Mouse (Mus musculus): ENCODE measurements around the gene Cdh18. TPM values are rescaled to one million over a fixed set of nuclear protein-coding genes. Genes with fewer than 3 reads are reported as not detected.
"Not testable (repeated sequence)": the region's sequence is repeated elsewhere in the genome, so short reads cannot be mapped to it uniquely, and the experiment has no call there.

Gene Cdh18
- polyA plus RNA-seq, 1 experiment: not detected

- no peak for TF ChIP-seq CTCF (IDR thresholded peaks at IDR 0.05; ENCODE audit: extremely low read depth, insufficient read length, insufficient replicate concordance, low read depth, low read length)
- TF ChIP-seq POLR2A (IDR thresholded peaks at IDR 0.05; ENCODE audit: low read depth, low read length): no peak
- WGBS: 86% methylated on average over 3 of the region's 3 CpGs
- no peaks in the 10 kb centered on the region for H3K4me1 ChIP-seq (ENCODE audit: control insufficient read depth, insufficient read depth, insufficient read length, low read length)
- no peaks in the 10 kb centered on the region for H3K27me3 ChIP-seq (ENCODE audit: control insufficient read depth, insufficient read depth, low read length)
- no peak overlapping the region for H3K27ac ChIP-seq (ENCODE audit: insufficient read depth, low read depth, low read length)
- no peaks in the 10 kb centered on the region for H3K36me3 ChIP-seq (ENCODE audit: control insufficient read depth, insufficient read depth, low read length)
- no peak overlapping the region for H3K4me3 ChIP-seq (ENCODE audit: low read depth, low read length)
Measured at GRCm38 (mm10) chr15:22717681-22718080, 168.9 kb downstream of the Cdh18 start.

GRCm38 (mm10) chr15:22726574-22726973 is 177.8 kb downstream of the Cdh18 start:
- WGBS: 41% methylated on average over 1 of the region's 1 CpGs

GRCm38 (mm10) chr15:22733039-22733438 is 184.2 kb downstream of the Cdh18 start:
- Histone ChIP-seq H3K36me3 (ENCODE audit: control insufficient read depth, insufficient read depth, low read length) (no peaks in the 10 kb centered on the region), H3K4me3 (ENCODE audit: low read depth, low read length) (no peak overlapping the region), H3K27ac (ENCODE audit: insufficient read depth, low read depth, low read length) (no peak overlapping the region), H3K27me3 (ENCODE audit: control insufficient read depth, insufficient read depth, low read length) (no peaks in the 10 kb centered on the region), H3K4me1 (ENCODE audit: control insufficient read depth, insufficient read depth, insufficient read length, low read length) (no peaks in the 10 kb centered on the region)
- TF ChIP-seq CTCF (IDR thresholded peaks at IDR 0.05; ENCODE audit: extremely low read depth, insufficient read length, insufficient replicate concordance, low read depth, low read length) (no peak), POLR2A (IDR thresholded peaks at IDR 0.05; ENCODE audit: low read depth, low read length) (no peak)

More at GRCm38 (mm10) chr15:22726574-22726973, 177.8 kb downstream of the Cdh18 start:
- TF ChIP-seq POLR2A (IDR thresholded peaks at IDR 0.05; ENCODE audit: low read depth, low read length) (no peak), CTCF (IDR thresholded peaks at IDR 0.05; ENCODE audit: extremely low read depth, insufficient read length, insufficient replicate concordance, low read depth, low read length) (no peak)
- no peaks in the 10 kb centered on the region for H3K36me3 ChIP-seq (ENCODE audit: control insufficient read depth, insufficient read depth, low read length)
- no peaks in the 10 kb centered on the region for H3K4me1 ChIP-seq (ENCODE audit: control insufficient read depth, insufficient read depth, insufficient read length, low read length)
- H3K27ac ChIP-seq (ENCODE audit: insufficient read depth, low read depth, low read length): no peak overlapping the region
- H3K4me3 ChIP-seq (ENCODE audit: low read depth, low read length): no peak overlapping the region
- no peaks in the 10 kb centered on the region for H3K27me3 ChIP-seq (ENCODE audit: control insufficient read depth, insufficient read depth, low read length)

GRCm38 (mm10) chr15:22736165-22736564 is 187.3 kb downstream of the Cdh18 start:
- no peaks in the 10 kb centered on the region for H3K36me3 ChIP-seq (ENCODE audit: control insufficient read depth, insufficient read depth, low read length)
- WGBS: 58% methylated on average over 3 of the region's 3 CpGs
- H3K27me3 ChIP-seq (ENCODE audit: control insufficient read depth, insufficient read depth, low read length): no peaks in the 10 kb centered on the region
- no peak for TF ChIP-seq CTCF (IDR thresholded peaks at IDR 0.05; ENCODE audit: extremely low read depth, insufficient read length, insufficient replicate concordance, low read depth, low read length)
- TF ChIP-seq POLR2A (IDR thresholded peaks at IDR 0.05; ENCODE audit: low read depth, low read length): no peak
- no peaks in the 10 kb centered on the region for H3K4me1 ChIP-seq (ENCODE audit: control insufficient read depth, insufficient read depth, insufficient read length, low read length)
- no peak overlapping the region for H3K27ac ChIP-seq (ENCODE audit: insufficient read depth, low read depth, low read length)
- no peak overlapping the region for H3K4me3 ChIP-seq (ENCODE audit: low read depth, low read length)

GRCm38 (mm10) chr15:22761257-22761656 is 212.4 kb downstream of the Cdh18 start:
- not testable (repeated sequence) for H3K4me3 ChIP-seq (ENCODE audit: low read depth, low read length); H3K27ac ChIP-seq (ENCODE audit: insufficient read depth, low read depth, low read length); H3K4me1 ChIP-seq (ENCODE audit: control insufficient read depth, insufficient read depth, insufficient read length, low read length)

GRCm38 (mm10) chr15:22766591-22766990 is 217.8 kb downstream of the Cdh18 start:
- H3K4me1 ChIP-seq (ENCODE audit: control insufficient read depth, insufficient read depth, insufficient read length, low read length); H3K27me3 ChIP-seq (ENCODE audit: control insufficient read depth, insufficient read depth, low read length); H3K36me3 ChIP-seq (ENCODE audit: control insufficient read depth, insufficient read depth, low read length); H3K4me3 ChIP-seq (ENCODE audit: low read depth, low read length); H3K27ac ChIP-seq (ENCODE audit: insufficient read depth, low read depth, low read length): not testable (repeated sequence)
- WGBS: 90% methylated on average over 3 of the region's 3 CpGs

More at GRCm38 (mm10) chr15:22761257-22761656, 212.4 kb downstream of the Cdh18 start:
- H3K36me3 ChIP-seq (ENCODE audit: control insufficient read depth, insufficient read depth, low read length); H3K27me3 ChIP-seq (ENCODE audit: control insufficient read depth, insufficient read depth, low read length): not testable (repeated sequence)

- TF ChIP-seq POLR2A (IDR thresholded peaks at IDR 0.05; ENCODE audit: low read depth, low read length): no peak
- no peak for TF ChIP-seq CTCF (IDR thresholded peaks at IDR 0.05; ENCODE audit: extremely low read depth, insufficient read length, insufficient replicate concordance, low read depth, low read length)
- Histone ChIP-seq H3K4me3 (ENCODE audit: low read depth, low read length) (no peak overlapping the region), H3K4me1 (ENCODE audit: control insufficient read depth, insufficient read depth, insufficient read length, low read length) (no peaks in the 10 kb centered on the region), H3K27me3 (ENCODE audit: control insufficient read depth, insufficient read depth, low read length) (no peaks in the 10 kb centered on the region), H3K36me3 (ENCODE audit: control insufficient read depth, insufficient read depth, low read length) (no peaks in the 10 kb centered on the region), H3K27ac (ENCODE audit: insufficient read depth, low read depth, low read length) (no peak overlapping the region)
- WGBS: 86% methylated on average over 4 of the region's 4 CpGs
Measured at GRCm38 (mm10) chr15:22776346-22776745, 227.5 kb downstream of the Cdh18 start.

- H3K4me3 ChIP-seq (ENCODE audit: low read depth, low read length): no peak overlapping the region
- no peaks in the 10 kb centered on the region for H3K4me1 ChIP-seq (ENCODE audit: control insufficient read depth, insufficient read depth, insufficient read length, low read length)
- 80% methylated on average over 6 of the region's 6 CpGs for WGBS
- no peaks in the 10 kb centered on the region for H3K36me3 ChIP-seq (ENCODE audit: control insufficient read depth, insufficient read depth, low read length)
- H3K27ac ChIP-seq (ENCODE audit: insufficient read depth, low read depth, low read length): no peak overlapping the region
- no peaks in the 10 kb centered on the region for H3K27me3 ChIP-seq (ENCODE audit: control insufficient read depth, insufficient read depth, low read length)
- TF ChIP-seq POLR2A (IDR thresholded peaks at IDR 0.05; ENCODE audit: low read depth, low read length): no peak
- no peak for TF ChIP-seq CTCF (IDR thresholded peaks at IDR 0.05; ENCODE audit: extremely low read depth, insufficient read length, insufficient replicate concordance, low read depth, low read length)
Measured at GRCm38 (mm10) chr15:22789696-22790095, 240.9 kb downstream of the Cdh18 start.

All from small intestine, adult 2 months (tissue).